Mouse (Mus musculus): ENCODE measurements around the gene Cstf2t. TPM values are rescaled to one million over a fixed set of nuclear protein-coding genes. Genes with fewer than 3 reads are reported as not detected.

The Cstf2t gene
- polyA plus RNA-seq, 1 experiment from 2014 or later: 17.3 TPM

DNA sequence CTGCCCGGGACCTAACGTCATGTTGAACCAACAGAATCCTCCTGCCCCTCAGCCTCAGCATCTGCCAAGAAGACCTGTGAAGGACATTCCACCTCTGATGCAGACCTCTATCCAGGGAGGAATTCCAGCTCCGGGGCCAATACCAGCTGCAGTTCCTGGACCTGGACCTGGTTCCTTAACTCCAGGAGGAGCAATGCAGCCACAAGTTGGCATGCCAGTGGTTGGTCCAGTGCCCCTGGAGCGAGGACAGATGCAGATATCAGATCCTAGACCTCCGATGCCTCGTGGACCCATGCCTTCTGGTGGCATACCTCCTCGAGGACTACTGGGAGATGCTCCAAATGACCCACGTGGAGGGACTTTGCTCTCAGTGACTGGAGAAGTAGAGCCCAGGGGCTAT lies 1.1 kb downstream of the Cstf2t start:
- H3K36me3 ChIP-seq (ENCODE audit: control insufficient read depth, insufficient read depth, low read length): peaks cover 7% of the 10 kb centered on the region; the same call in 1 of the 2 replicates
- 0 out of 2 replicates have a peak overlapping the region, but pooled peaks have one; percentile 75 for H3K9ac ChIP-seq (ENCODE audit: low read length)
- TF ChIP-seq EP300 (optimal IDR thresholded peaks at IDR 0.05) (no peak), CTCF (IDR thresholded peaks at IDR 0.05; ENCODE audit: low read depth) (no peak)
- H3K27me3 ChIP-seq (ENCODE audit: control insufficient read depth, insufficient read depth, low read length): no peaks in the 10 kb centered on the region
- 98% methylated on average over 8 of the region's 8 CpGs for WGBS
- DNase-seq (ENCODE audit: low spot score) (no peak), ATAC-seq (ENCODE audit: low FRiP score, low TSS enrichment) (no peak)
- no peaks in the 10 kb centered on the region for H3K9me3 ChIP-seq (ENCODE audit: control insufficient read depth, low read length)
- peak overlapping the region; percentile 94 for H3K4me2 ChIP-seq (replicated peaks; ENCODE audit: low read depth)
- no peak overlapping the region for H3K27ac ChIP-seq (replicated peaks)
- H3K4me1 ChIP-seq (replicated peaks; ENCODE audit: control insufficient read depth, insufficient read depth): peaks cover 6% of the 10 kb centered on the region; the same call in 1 of the 2 replicates
- H3K4me3 ChIP-seq (ENCODE audit: low read depth, low read length): peak overlapping the region; percentile 67

DNA sequence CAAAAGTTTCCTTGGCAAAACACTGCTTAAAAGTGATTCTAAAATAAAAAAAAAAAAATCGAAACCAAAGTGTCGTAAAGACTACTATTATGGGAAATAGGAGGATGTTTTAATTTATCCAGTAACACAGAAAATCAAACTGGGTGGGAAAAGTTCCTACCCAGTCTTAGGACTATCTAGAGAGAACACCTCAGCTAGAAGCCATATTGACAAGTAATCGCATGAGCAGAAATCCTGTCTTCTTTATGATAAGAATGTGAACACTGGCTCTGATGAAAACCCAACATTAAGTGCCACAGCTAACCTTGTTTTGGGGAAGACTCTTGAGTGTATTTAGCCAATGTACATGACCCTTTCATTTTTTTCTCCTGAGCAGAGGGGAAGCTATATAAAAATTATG lies 15.2 kb downstream of the Cstf2t start:
- Histone ChIP-seq H3K9ac (ENCODE audit: low read length) (no peak overlapping the region), H3K4me3 (ENCODE audit: low read depth, low read length) (no peak overlapping the region), H3K4me1 (replicated peaks; ENCODE audit: control insufficient read depth, insufficient read depth) (no peaks in the 10 kb centered on the region), H3K27ac (replicated peaks) (no peak overlapping the region), H3K36me3 (ENCODE audit: control insufficient read depth, insufficient read depth, low read length) (no peaks in the 10 kb centered on the region), H3K9me3 (ENCODE audit: control insufficient read depth, low read length) (no peaks in the 10 kb centered on the region), H3K4me2 (replicated peaks; ENCODE audit: low read depth) (no peak overlapping the region), H3K27me3 (ENCODE audit: control insufficient read depth, insufficient read depth, low read length) (no peaks in the 10 kb centered on the region)
- ATAC-seq (ENCODE audit: low FRiP score, low TSS enrichment): no peak
- no peak for TF ChIP-seq EP300 (optimal IDR thresholded peaks at IDR 0.05)
- no peak for TF ChIP-seq CTCF (IDR thresholded peaks at IDR 0.05; ENCODE audit: low read depth)
- DNase-seq (ENCODE audit: low spot score): no peak
- 75% methylated on average over 3 of the region's 3 CpGs for WGBS

DNA sequence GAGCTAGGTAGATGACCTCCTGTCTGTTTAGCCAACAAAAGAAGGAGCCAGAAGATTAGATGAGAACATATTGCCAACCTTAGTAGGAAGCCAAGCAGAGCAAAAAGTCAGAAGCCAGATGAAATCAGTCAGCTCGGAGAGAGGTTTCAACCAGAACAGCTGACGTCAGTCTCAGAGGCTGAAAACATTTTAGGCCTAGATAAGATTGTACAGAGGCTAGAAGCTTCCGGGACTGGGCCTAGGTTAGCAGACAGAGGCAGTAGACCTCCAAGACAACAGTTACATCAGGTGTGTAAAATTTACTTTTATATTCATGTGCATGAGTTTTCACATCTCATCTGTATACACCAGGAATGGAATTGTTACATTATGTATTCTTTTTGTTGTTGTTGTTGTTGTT lies 16.7 kb downstream of the Cstf2t start:
- no peak overlapping the region for H3K4me3 ChIP-seq (ENCODE audit: low read depth, low read length)
- TF ChIP-seq EP300 (optimal IDR thresholded peaks at IDR 0.05): no peak
- no peak for TF ChIP-seq CTCF (IDR thresholded peaks at IDR 0.05; ENCODE audit: low read depth)
- no peak overlapping the region for H3K4me2 ChIP-seq (replicated peaks; ENCODE audit: low read depth)
- H3K4me1 ChIP-seq (replicated peaks; ENCODE audit: control insufficient read depth, insufficient read depth): no peaks in the 10 kb centered on the region
- no peaks in the 10 kb centered on the region for H3K27me3 ChIP-seq (ENCODE audit: control insufficient read depth, insufficient read depth, low read length)
- no peak overlapping the region for H3K9ac ChIP-seq (ENCODE audit: low read length)
- H3K36me3 ChIP-seq (ENCODE audit: control insufficient read depth, insufficient read depth, low read length): no peaks in the 10 kb centered on the region
- DNase-seq (ENCODE audit: low spot score): no peak
- no peak for ATAC-seq (ENCODE audit: low FRiP score, low TSS enrichment)
- no peak overlapping the region for H3K27ac ChIP-seq (replicated peaks)
- 59% methylated on average over 3 of the region's 3 CpGs for WGBS
- H3K9me3 ChIP-seq (ENCODE audit: control insufficient read depth, low read length): no peaks in the 10 kb centered on the region

DNA sequence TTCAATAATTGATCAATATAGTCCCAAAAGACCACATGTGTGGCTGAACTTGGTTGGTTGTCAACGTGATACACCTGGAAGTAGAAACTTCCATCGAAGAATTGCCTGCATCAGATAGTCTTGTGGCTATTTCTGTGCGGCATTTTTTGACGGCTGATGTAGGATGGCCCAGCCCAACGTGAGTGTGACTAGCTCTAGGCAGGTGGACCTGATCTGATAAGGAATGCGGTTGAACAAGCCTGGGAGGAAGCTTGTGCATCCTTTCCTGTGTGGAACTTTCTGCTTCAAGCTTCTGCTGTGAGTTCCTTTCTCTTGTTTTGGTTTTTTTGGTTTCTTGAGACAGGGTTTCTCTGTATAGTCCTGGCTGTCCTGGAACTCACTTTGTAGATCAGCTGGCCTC lies 22.1 kb downstream of the Cstf2t start:
- no peak overlapping the region for H3K27ac ChIP-seq (replicated peaks)
- ATAC-seq (ENCODE audit: low FRiP score, low TSS enrichment) (no peak), DNase-seq (ENCODE audit: low spot score) (no peak)
- no peak overlapping the region for H3K4me3 ChIP-seq (ENCODE audit: low read depth, low read length)
- 73% methylated on average over 6 of the region's 6 CpGs for WGBS
- no peaks in the 10 kb centered on the region for H3K36me3 ChIP-seq (ENCODE audit: control insufficient read depth, insufficient read depth, low read length)
- no peak for TF ChIP-seq EP300 (optimal IDR thresholded peaks at IDR 0.05)
- no peak for TF ChIP-seq CTCF (IDR thresholded peaks at IDR 0.05; ENCODE audit: low read depth)
- H3K4me2 ChIP-seq (replicated peaks; ENCODE audit: low read depth): no peak overlapping the region
- H3K4me1 ChIP-seq (replicated peaks; ENCODE audit: control insufficient read depth, insufficient read depth): no peaks in the 10 kb centered on the region
- H3K9me3 ChIP-seq (ENCODE audit: control insufficient read depth, low read length): no peaks in the 10 kb centered on the region
- no peaks in the 10 kb centered on the region for H3K27me3 ChIP-seq (ENCODE audit: control insufficient read depth, insufficient read depth, low read length)
- H3K9ac ChIP-seq (ENCODE audit: low read length): no peak overlapping the region

DNA sequence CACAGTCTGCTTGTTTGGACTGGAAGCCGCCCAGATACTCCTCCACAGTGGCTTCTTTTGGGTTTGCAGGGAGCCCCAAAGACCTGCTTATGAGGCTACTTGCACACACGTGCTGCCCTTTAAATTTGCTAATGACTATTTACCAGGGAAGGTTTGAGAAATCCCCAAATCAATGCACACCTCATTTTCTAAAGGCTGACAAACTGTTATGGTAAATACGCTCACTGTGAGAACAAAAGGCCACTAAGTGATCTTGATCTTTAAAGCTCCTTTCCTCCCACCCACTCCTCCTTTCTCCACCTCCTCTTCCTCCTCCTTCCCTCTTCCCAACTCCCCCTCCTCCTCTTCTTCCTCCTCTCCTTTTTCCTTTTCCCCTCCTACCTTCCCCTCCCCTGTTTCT lies 23.4 kb downstream of the Cstf2t start:
- H3K4me2 ChIP-seq (replicated peaks; ENCODE audit: low read depth): no peak overlapping the region
- no peaks in the 10 kb centered on the region for H3K36me3 ChIP-seq (ENCODE audit: control insufficient read depth, insufficient read depth, low read length)
- ATAC-seq (ENCODE audit: low FRiP score, low TSS enrichment) (no peak), DNase-seq (ENCODE audit: low spot score) (no peak)
- no peak overlapping the region for H3K4me3 ChIP-seq (ENCODE audit: low read depth, low read length)
- H3K4me1 ChIP-seq (replicated peaks; ENCODE audit: control insufficient read depth, insufficient read depth): no peaks in the 10 kb centered on the region
- H3K27ac ChIP-seq (replicated peaks): no peak overlapping the region
- TF ChIP-seq EP300 (optimal IDR thresholded peaks at IDR 0.05) (no peak), CTCF (IDR thresholded peaks at IDR 0.05; ENCODE audit: low read depth) (no peak)
- no peaks in the 10 kb centered on the region for H3K9me3 ChIP-seq (ENCODE audit: control insufficient read depth, low read length)
- WGBS: 53% methylated on average over 3 of the region's 3 CpGs
- no peak overlapping the region for H3K9ac ChIP-seq (ENCODE audit: low read length)
- no peaks in the 10 kb centered on the region for H3K27me3 ChIP-seq (ENCODE audit: control insufficient read depth, insufficient read depth, low read length)

DNA sequence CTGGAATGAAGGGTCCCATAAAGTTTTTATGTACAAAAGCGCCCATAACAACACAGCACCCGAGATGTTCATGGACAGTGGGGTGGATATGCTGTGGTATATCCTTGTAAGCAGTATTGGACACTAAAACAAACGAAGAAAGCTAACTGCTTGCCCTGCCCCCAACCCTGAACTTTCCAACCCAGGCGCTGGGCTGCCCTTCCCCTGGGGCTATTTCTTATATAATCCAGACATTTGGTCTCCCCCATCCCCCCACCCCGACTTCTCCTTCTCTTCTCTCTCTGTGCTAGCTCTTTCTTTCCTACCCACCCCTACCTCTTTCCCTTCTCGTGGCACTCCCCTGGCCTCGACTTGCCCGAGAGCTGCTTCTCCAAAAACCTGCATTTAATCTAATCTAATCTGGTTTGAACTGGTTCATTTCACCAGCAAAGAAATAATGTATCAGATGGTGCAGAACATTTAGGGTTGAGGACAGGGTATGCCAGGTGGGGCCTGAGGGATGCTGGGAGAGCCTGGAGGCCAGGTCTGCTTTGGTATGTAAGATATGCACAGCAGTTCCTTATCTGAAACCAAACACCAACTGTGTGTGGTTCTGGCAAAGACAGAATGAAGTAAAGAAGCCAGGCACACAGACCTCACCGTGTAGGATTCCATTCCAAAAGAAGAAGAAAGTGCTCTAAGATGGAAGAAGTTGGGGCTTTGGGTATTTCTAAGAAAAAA lies 24.4 kb downstream of the Cstf2t start:
- no peaks in the 10 kb centered on the region for H3K27me3 ChIP-seq (ENCODE audit: control insufficient read depth, insufficient read depth, low read length)
- TF ChIP-seq EP300 (optimal IDR thresholded peaks at IDR 0.05): no peak
- no peak for TF ChIP-seq CTCF (IDR thresholded peaks at IDR 0.05; ENCODE audit: low read depth)
- no peaks in the 10 kb centered on the region for H3K4me1 ChIP-seq (replicated peaks; ENCODE audit: control insufficient read depth, insufficient read depth)
- WGBS: 40% methylated on average over 9 of the region's 9 CpGs
- H3K9ac ChIP-seq (ENCODE audit: low read length): no peak overlapping the region
- DNase-seq (ENCODE audit: low spot score): no peak
- no peak overlapping the region for H3K27ac ChIP-seq (replicated peaks)
- H3K9me3 ChIP-seq (ENCODE audit: control insufficient read depth, low read length): no peaks in the 10 kb centered on the region
- no peak for ATAC-seq (ENCODE audit: low FRiP score, low TSS enrichment)
- H3K4me3 ChIP-seq (ENCODE audit: low read depth, low read length): no peak overlapping the region
- H3K36me3 ChIP-seq (ENCODE audit: control insufficient read depth, insufficient read depth, low read length): no peaks in the 10 kb centered on the region
- no peak overlapping the region for H3K4me2 ChIP-seq (replicated peaks; ENCODE audit: low read depth)
